Mouse (Mus musculus): ENCODE data around the gene Ntrk2.

DNA sequence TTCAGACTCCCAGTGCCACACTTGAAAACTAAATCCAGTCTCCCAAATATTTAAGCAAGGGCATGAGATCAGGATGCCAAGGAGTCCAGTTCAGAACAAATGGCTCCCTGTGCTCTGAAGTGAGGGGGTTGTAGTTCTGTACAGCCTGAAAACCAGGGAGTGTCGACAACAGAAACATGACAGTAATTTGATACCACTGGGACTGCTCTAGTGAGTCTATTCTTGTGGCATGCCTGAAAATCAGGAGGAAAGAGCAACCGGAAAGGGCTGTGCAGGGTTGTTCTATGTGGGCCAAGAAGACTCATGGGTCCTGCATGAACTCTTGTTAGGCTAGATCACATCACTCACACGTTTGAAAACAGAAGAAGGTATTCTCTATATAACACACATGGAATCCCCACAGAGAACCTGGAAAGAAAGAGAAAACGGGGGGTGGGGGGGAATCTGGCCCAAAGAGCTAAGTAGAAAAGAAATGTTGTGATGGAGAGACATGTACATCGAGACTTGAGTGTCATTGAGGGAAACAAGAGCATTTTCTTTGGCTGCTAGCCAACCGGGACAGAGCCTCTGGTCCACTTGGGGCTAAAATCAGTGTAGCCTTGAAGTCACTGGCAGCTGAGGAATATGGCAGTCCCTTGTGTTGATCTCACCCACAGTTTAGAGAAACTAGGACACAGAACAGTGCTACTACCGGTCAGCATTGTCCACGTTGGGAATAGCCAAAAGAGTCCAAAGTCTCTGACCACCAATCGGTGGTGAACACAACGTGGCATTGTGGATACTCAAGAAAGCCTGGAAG is 313.4 kb downstream of the Ntrk2 start:
- no peak for TF ChIP-seq CTCF (IDR thresholded peaks at IDR 0.05; ENCODE audit: insufficient read depth, low read depth, low read length)
- no peak for TF ChIP-seq POLR2A (IDR thresholded peaks at IDR 0.05; ENCODE audit: insufficient read depth, low read depth, low read length)

Data from olfactory bulb, adult 2 months (tissue).